Mouse (Mus musculus): Measurements from ENCODE around the gene Btd. TPM values are rescaled to one million over a fixed set of nuclear protein-coding genes. Genes with fewer than 3 reads are reported as not detected.

The Btd gene
- total RNA-seq (2014; rRNA removed): 42.3 and 60.7 TPM in 2 replicates
- polyA plus RNA-seq (2012; rRNA removed): 91.4 and 103 TPM in 2 replicates

DNA sequence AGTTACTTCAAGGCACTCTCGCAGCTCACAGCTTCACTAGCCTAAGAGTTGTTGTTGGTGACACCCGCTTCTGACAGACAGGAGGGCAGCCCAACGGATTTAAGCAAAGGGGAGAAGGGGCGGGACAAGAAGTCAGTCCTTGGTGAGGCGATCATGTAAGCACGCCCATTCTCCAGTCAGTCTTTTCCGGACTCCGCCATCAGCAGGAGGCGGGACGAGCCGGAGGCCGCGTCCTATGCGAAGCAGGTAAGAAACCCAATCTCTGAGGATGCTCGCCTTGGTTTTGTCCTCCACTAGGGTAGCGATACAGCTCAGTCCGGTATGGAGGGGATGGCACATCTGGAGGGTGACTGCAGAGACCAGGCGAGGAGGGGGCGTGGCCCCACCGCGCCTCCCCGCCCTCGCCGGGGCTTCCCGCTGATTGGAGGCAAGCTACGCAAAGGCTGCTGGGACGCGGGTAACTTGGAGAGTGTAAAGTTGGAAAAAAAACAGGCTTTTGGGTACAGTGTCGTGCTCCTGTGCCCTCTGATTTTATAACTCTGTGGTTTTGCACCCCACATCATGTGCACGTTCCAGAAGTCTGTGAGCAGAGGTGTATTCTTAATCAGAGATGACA lies at the start of gene Btd, which contains the start of gene Hacl1:
TSS of gene Btd (plus strand) at position 139 of the 616 bp plus-strand sequence.
TSS of gene Hacl1 (minus strand) at position 397 of the 616 bp plus-strand sequence.
- no peaks in the 10 kb centered on the region for H3K27me3 ChIP-seq (ENCODE audit: control insufficient read depth, insufficient read depth, low read length)
- H3K9ac ChIP-seq (ENCODE audit: low read depth, low read length): peak within 1 kb of the TSS; percentile 89
- WGBS: under 1% methylated on average over 30 of the region's 30 CpGs
- TF ChIP-seq CTCF (IDR thresholded peaks at IDR 0.05; ENCODE audit: low read depth, low read length) (no peak), POLR2A (IDR thresholded peaks at IDR 0.05; ENCODE audit: extremely low read depth, insufficient read depth, low read length) (peak; percentile 87; the same call in 1 of the 2 replicates)
- DNase-seq (ENCODE audit: extremely low read depth, low read depth, low spot score): peak; percentile 96
- H3K4me3 ChIP-seq (ENCODE audit: insufficient read depth, low read depth, low read length): peak within 1 kb of the TSS; percentile 85
- peaks cover 27% of the 10 kb centered on the region for H3K4me1 ChIP-seq (ENCODE audit: control insufficient read depth, insufficient read depth, low read length)
- H3K79me2 ChIP-seq (ENCODE audit: control insufficient read depth, insufficient read depth, low read length): peaks cover 7% of the 10 kb centered on the region; the same call in 1 of the 2 replicates
- peaks cover 12% of the 10 kb centered on the region for H3K36me3 ChIP-seq (ENCODE audit: control insufficient read depth, insufficient read depth, low read length)
- H3K27ac ChIP-seq (replicated peaks; ENCODE audit: insufficient read depth, low read depth, low read length): peak within 1 kb of the TSS; percentile 92

DNA sequence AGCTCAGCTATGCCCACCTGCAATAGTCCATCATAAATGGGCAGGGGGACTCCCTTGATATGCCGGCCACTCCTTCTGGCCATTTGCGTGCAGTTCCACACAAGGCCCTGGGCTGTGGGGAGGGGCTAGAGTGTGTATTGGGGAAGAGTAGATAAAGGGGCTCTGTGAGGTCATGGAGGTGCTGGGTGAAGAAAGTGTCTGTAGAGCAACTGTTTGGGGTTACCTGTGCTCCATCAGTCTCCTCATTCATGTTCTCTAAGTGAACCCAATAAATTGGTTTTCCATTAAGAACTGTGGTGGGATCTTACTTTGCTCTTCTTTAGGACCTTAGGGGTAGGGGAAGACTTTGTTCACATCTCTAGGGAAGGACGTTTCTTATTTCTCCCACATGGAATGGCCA lies 49.6 kb upstream of the Btd start, which contains the start of gene Colq:
TSS of gene Colq (minus strand) at position 101 of the 400 bp plus-strand sequence.
- H3K27ac ChIP-seq (replicated peaks; ENCODE audit: insufficient read depth, low read depth, low read length): no peak within 1 kb of the TSS
- DNase-seq (ENCODE audit: extremely low read depth, low read depth, low spot score): no peak
- 90% methylated on average over 3 of the region's 3 CpGs for WGBS
- TF ChIP-seq POLR2A (IDR thresholded peaks at IDR 0.05; ENCODE audit: extremely low read depth, insufficient read depth, low read length) (no peak), CTCF (IDR thresholded peaks at IDR 0.05; ENCODE audit: low read depth, low read length) (no peak)
- H3K4me1 ChIP-seq (ENCODE audit: control insufficient read depth, insufficient read depth, low read length): no peaks in the 10 kb centered on the region
- H3K9ac ChIP-seq (ENCODE audit: low read depth, low read length): no peak within 1 kb of the TSS
- no peak within 1 kb of the TSS for H3K4me3 ChIP-seq (ENCODE audit: insufficient read depth, low read depth, low read length)
- H3K27me3 ChIP-seq (ENCODE audit: control insufficient read depth, insufficient read depth, low read length): no peaks in the 10 kb centered on the region
- no peaks in the 10 kb centered on the region for H3K79me2 ChIP-seq (ENCODE audit: control insufficient read depth, insufficient read depth, low read length)
- no peaks in the 10 kb centered on the region for H3K36me3 ChIP-seq (ENCODE audit: control insufficient read depth, insufficient read depth, low read length)

DNA sequence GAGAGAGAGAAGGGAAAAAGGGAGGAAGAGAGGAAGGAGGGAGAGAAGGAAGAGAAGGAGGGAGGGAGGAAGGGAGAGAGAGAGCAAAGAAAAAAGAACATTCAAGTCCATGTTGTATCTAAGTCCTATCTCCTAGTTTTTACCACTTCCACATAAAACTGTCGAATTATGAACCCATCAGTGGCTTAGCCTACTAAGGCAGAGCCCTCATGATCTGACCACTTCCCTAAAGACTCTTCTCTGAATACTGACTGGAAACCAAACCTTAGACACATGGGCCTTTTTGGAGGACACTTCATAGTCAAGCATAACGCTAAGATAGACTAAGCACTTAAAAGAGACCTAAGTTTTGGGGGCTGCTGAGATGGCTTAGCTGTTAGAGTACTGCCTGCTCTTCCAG lies 47.8 kb upstream of the Btd start:
- no peak for TF ChIP-seq CTCF (IDR thresholded peaks at IDR 0.05; ENCODE audit: low read depth, low read length)
- TF ChIP-seq POLR2A (IDR thresholded peaks at IDR 0.05; ENCODE audit: extremely low read depth, insufficient read depth, low read length): no peak
- Histone ChIP-seq H3K9ac (ENCODE audit: low read depth, low read length) (no peak overlapping the region), H3K27ac (replicated peaks; ENCODE audit: insufficient read depth, low read depth, low read length) (no peak overlapping the region), H3K79me2 (ENCODE audit: control insufficient read depth, insufficient read depth, low read length) (no peaks in the 10 kb centered on the region), H3K36me3 (ENCODE audit: control insufficient read depth, insufficient read depth, low read length) (no peaks in the 10 kb centered on the region), H3K4me3 (ENCODE audit: insufficient read depth, low read depth, low read length) (no peak overlapping the region), H3K27me3 (ENCODE audit: control insufficient read depth, insufficient read depth, low read length) (no peaks in the 10 kb centered on the region), H3K4me1 (ENCODE audit: control insufficient read depth, insufficient read depth, low read length) (no peaks in the 10 kb centered on the region)
- no peak for DNase-seq (ENCODE audit: extremely low read depth, low read depth, low spot score)
- WGBS: 84% methylated on average over 2 of the region's 2 CpGs

DNA sequence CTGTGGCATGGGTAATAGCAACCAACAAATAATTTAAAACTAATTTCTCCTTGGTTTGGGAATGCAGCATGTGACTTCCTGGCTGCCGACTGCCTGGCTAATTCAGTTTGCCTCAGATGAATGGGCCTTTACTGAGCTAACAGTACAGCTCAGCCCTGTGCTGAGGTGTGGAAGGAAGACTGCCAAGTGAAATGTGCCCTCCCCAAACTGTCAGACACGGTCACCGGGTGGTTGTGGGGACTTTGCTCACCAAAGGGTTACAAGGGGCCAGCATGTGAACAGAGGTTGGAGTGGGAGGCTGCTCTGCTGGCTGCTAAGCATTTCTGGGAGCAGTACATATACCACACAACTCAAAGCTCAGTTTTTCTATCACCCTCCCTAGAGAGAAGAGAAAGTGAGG lies 46.1 kb upstream of the Btd start:
- Histone ChIP-seq H3K4me1 (ENCODE audit: control insufficient read depth, insufficient read depth, low read length) (no peaks in the 10 kb centered on the region), H3K9ac (ENCODE audit: low read depth, low read length) (no peak overlapping the region), H3K27me3 (ENCODE audit: control insufficient read depth, insufficient read depth, low read length) (no peaks in the 10 kb centered on the region), H3K27ac (replicated peaks; ENCODE audit: insufficient read depth, low read depth, low read length) (no peak overlapping the region), H3K36me3 (ENCODE audit: control insufficient read depth, insufficient read depth, low read length) (no peaks in the 10 kb centered on the region), H3K4me3 (ENCODE audit: insufficient read depth, low read depth, low read length) (no peak overlapping the region), H3K79me2 (ENCODE audit: control insufficient read depth, insufficient read depth, low read length) (no peaks in the 10 kb centered on the region)
- DNase-seq (ENCODE audit: extremely low read depth, low read depth, low spot score): peak; percentile 56
- TF ChIP-seq CTCF (IDR thresholded peaks at IDR 0.05; ENCODE audit: low read depth, low read length) (no peak), POLR2A (IDR thresholded peaks at IDR 0.05; ENCODE audit: extremely low read depth, insufficient read depth, low read length) (no peak)
- 21% methylated on average over 3 of the region's 3 CpGs for WGBS

DNA sequence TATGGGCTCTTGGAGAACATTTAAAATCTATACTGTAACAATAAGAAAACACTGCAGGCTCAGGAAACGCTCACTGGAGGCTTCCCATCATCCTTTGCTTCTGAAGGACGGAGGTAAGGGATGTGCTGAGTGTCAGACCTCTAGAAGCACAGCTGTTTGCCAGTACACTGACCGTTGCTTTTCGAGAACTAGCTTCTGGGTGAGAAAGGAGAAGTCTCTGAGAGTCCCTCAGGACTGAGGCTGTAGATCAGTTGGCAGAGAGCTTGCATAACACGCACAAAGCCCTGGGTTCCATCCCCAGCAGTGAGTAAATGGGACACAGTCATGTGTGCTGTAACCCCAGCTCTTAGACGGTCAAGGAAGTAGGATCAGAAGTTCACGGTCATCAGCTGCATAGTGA lies 44.4 kb upstream of the Btd start:
- H3K4me3 ChIP-seq (ENCODE audit: insufficient read depth, low read depth, low read length): no peak overlapping the region
- H3K27ac ChIP-seq (replicated peaks; ENCODE audit: insufficient read depth, low read depth, low read length): no peak overlapping the region
- DNase-seq (ENCODE audit: extremely low read depth, low read depth, low spot score): peak; percentile 55
- H3K9ac ChIP-seq (ENCODE audit: low read depth, low read length): no peak overlapping the region
- no peaks in the 10 kb centered on the region for H3K4me1 ChIP-seq (ENCODE audit: control insufficient read depth, insufficient read depth, low read length)
- 79% methylated on average over 7 of the region's 7 CpGs for WGBS
- H3K79me2 ChIP-seq (ENCODE audit: control insufficient read depth, insufficient read depth, low read length): no peaks in the 10 kb centered on the region
- no peaks in the 10 kb centered on the region for H3K36me3 ChIP-seq (ENCODE audit: control insufficient read depth, insufficient read depth, low read length)
- TF ChIP-seq POLR2A (IDR thresholded peaks at IDR 0.05; ENCODE audit: extremely low read depth, insufficient read depth, low read length) (no peak), CTCF (IDR thresholded peaks at IDR 0.05; ENCODE audit: low read depth, low read length) (no peak)
- H3K27me3 ChIP-seq (ENCODE audit: control insufficient read depth, insufficient read depth, low read length): no peaks in the 10 kb centered on the region

DNA sequence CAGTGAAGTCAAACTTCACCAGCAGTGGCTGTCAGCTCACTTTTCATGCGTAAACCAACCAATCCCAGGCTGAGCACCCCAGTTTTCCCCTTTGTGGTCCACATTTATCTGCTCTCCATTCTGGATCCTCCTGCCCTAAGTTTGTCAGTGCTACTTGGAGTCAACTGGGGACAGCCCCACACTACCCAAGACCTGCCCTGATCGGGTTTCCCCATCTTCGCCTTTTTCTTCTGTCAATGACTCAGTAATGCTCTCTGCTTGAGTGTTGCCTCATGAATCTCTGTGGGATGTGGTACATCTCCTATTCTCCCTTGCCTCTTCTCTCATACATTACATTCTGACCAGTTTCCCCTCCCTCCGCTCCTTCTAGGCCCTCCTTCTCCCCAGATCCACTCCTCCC lies 43.4 kb upstream of the Btd start:
- no peaks in the 10 kb centered on the region for H3K4me1 ChIP-seq (ENCODE audit: control insufficient read depth, insufficient read depth, low read length)
- no peak overlapping the region for H3K4me3 ChIP-seq (ENCODE audit: insufficient read depth, low read depth, low read length)
- H3K36me3 ChIP-seq (ENCODE audit: control insufficient read depth, insufficient read depth, low read length): no peaks in the 10 kb centered on the region
- no peak for DNase-seq (ENCODE audit: extremely low read depth, low read depth, low spot score)
- TF ChIP-seq POLR2A (IDR thresholded peaks at IDR 0.05; ENCODE audit: extremely low read depth, insufficient read depth, low read length) (no peak), CTCF (IDR thresholded peaks at IDR 0.05; ENCODE audit: low read depth, low read length) (no peak)
- H3K27ac ChIP-seq (replicated peaks; ENCODE audit: insufficient read depth, low read depth, low read length): no peak overlapping the region
- 98% methylated on average over 4 of the region's 4 CpGs for WGBS
- H3K79me2 ChIP-seq (ENCODE audit: control insufficient read depth, insufficient read depth, low read length): no peaks in the 10 kb centered on the region
- H3K9ac ChIP-seq (ENCODE audit: low read depth, low read length): no peak overlapping the region
- H3K27me3 ChIP-seq (ENCODE audit: control insufficient read depth, insufficient read depth, low read length): no peaks in the 10 kb centered on the region
